Mouse (Mus musculus): ENCODE data around the gene Grid1.

- no peak for TF ChIP-seq POLR2A (IDR thresholded peaks at IDR 0.05; ENCODE audit: low read depth, low read length)
- no peak for TF ChIP-seq CTCF (IDR thresholded peaks at IDR 0.05; ENCODE audit: extremely low read depth, insufficient read length, insufficient replicate concordance, low read depth, low read length)
Measured at GRCm38 (mm10) chr14:35326306-35326705, 506.4 kb downstream of the Grid1 start.
